Mouse (Mus musculus): ENCODE results near the gene Cstf2t.

- no peak for TF ChIP-seq GATA1 (IDR thresholded peaks at IDR 0.05; ENCODE audit: borderline replicate concordance, low read length)
- no peak for TF ChIP-seq FLI1 (IDR thresholded peaks at IDR 0.05; ENCODE audit: low read length)
Observed at GRCm38 (mm10) chr19:31097857-31098256, 15.2 kb downstream of the Cstf2t start.

All from megakaryocyte, embryonic 14.5 days (primary cell).